Mouse (Mus musculus) spleen, adult 2 months (tissue): Measurements from ENCODE around the gene Kcna7.

ENCODE experiments used
- CTCF ChIP-seq: fragments of 200-500 bp; IDR thresholded peaks from 2 replicates; pipeline ENCODE4 v1.5.1; 2011; ENCODE audit warnings: mild to moderate bottlenecking, inconsistent platforms; ENCODE audit not compliant: insufficient read depth, insufficient read length, insufficient replicate concordance; ENCODE audit errors: extremely low read depth
- POLR2A ChIP-seq: fragments of 200-500 bp; IDR thresholded peaks from 2 replicates; pipeline ENCODE4 v1.6.1; 2011; ENCODE audit warnings: low read depth, low read length, inconsistent platforms

DNA sequence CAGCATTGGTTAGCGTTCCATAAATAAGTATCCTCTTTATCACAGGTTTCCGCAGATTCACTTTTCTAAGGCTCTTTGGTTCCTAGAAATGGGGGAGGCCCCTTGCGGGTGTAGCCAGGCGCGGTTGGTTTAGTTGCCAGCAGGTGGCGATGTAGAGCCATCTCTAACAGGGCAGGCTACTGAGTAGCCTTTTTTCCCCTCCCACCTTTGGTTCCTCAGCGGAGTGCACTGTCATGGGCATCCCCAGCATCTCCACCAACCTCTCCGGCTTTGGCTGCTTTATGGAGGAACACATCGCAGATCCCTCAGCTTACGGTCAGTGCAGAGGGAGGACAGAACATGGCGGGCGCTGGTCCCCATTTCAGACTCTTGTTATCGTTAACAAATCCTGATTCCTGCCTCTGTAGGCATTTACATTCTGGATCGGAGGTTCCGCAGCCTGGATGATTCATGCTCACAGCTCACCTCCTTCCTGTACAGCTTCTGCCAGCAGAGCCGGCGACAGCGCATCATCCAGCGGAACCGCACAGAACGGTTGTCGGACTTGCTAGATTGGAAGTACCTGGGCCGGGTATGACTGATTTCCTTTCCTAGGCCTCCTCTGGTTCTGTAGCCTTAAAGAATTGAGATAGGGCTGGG lies 46.0 kb downstream of the Kcna7 start:
- TF ChIP-seq CTCF (peak; percentile 87; the same call in 1 of the 2 replicates), POLR2A (no peak)
